Mouse (Mus musculus) MEL (cell line): ENCODE data around the gene Ppp2r5e. TPM values are rescaled to one million over a fixed set of nuclear protein-coding genes. Genes with fewer than 3 reads are reported as not detected.

Experiments used
- DNase-seq: peaks from one replicate; pipeline ENCODE4 v3.0.0; 2011; ENCODE audit warnings: low read depth, low spot score
- H3K27ac ChIP-seq: 2 replicates; pipeline ENCODE4 v1.5.1; 2012; ENCODE audit warnings: low read depth, mild to moderate bottlenecking, control low read depth, low read length, moderate library complexity; ENCODE audit not compliant: control insufficient read depth
- H3K27me3 ChIP-seq, 2 experiments: fragments of 150-350 bp in 1 of 2; sonication (generic) in 1 of 2; 2 replicates each; pipeline ENCODE4 v1.6.1; 2012; ENCODE audit warnings: low read length in 2 of 2, mild to moderate bottlenecking in 2 of 2, improper control_type of control experiment in 1 of 2, moderate library complexity in 1 of 2; ENCODE audit not compliant: insufficient read depth in 2 of 2, control insufficient read depth in 1 of 2
- H3K36me3 ChIP-seq, 2 experiments: 2 replicates each; pipeline ENCODE4 v1.6.1; 2012 to 2014; ENCODE audit warnings: low read length in 2 of 2, improper control_type of control experiment in 1 of 2, inconsistent platforms in 1 of 2, mild to moderate bottlenecking in 1 of 2; ENCODE audit not compliant: insufficient read depth in 2 of 2, control insufficient read depth in 1 of 2
- H3K4me1 ChIP-seq, 2 experiments: fragments of 150-350 bp in 1 of 2; sonication (generic) in 1 of 2; 2 replicates each; pipeline ENCODE4 v1.6.1; 2012; ENCODE audit warnings: low read length in 2 of 2, improper control_type of control experiment in 1 of 2, mild to moderate bottlenecking in 1 of 2; ENCODE audit not compliant: insufficient read depth in 2 of 2, control insufficient read depth in 1 of 2
- H3K4me3 ChIP-seq, 2 experiments: fragments of 150-350 bp in 1 of 2; sonication (generic) in 1 of 2; 2 replicates each; pipeline ENCODE4 v1.5.1; 2012; ENCODE audit warnings: low read depth in 2 of 2, low read length in 2 of 2, mild to moderate bottlenecking in 2 of 2, moderate library complexity in 2 of 2, control low read depth in 1 of 2, improper control_type of control experiment in 1 of 2; ENCODE audit not compliant: control insufficient read depth in 1 of 2, insufficient read depth in 1 of 2
- H3K79me2 ChIP-seq: 2 replicates; pipeline ENCODE4 v1.6.1; 2012; ENCODE audit warnings: mild to moderate bottlenecking, low read length, moderate library complexity; ENCODE audit not compliant: control insufficient read depth, poor library complexity, insufficient read depth
- H3K9ac ChIP-seq: 2 replicates; pipeline ENCODE4 v1.6.1; 2012; ENCODE audit warnings: low read depth, mild to moderate bottlenecking, control low read depth, low read length, moderate library complexity; ENCODE audit not compliant: control insufficient read depth, poor library complexity, severe bottlenecking
- H3K9me3 ChIP-seq: fragments of 150-350 bp; sonication (generic); replicated peaks from 2 replicates; pipeline ENCODE4 v1.6.1; 2012; ENCODE audit warnings: mild to moderate bottlenecking, low read length, improper control_type of control experiment, moderate library complexity; ENCODE audit not compliant: insufficient read depth
- BHLHE40 ChIP-seq: IDR thresholded peaks from 2 replicates; pipeline ENCODE4 v1.6.1; 2012; ENCODE audit warnings: low read depth, mild to moderate bottlenecking, inconsistent platforms, low read length, improper control_type of control experiment, borderline replicate concordance
- CHD2 ChIP-seq: IDR thresholded peaks from 2 replicates; pipeline ENCODE4 v1.6.1; 2011; ENCODE audit warnings: low read length, improper control_type of control experiment
- CTCF ChIP-seq, 3 experiments: IDR thresholded peaks in 2 of 3; conservative IDR thresholded peaks in 1 of 3; 2 replicates each; pipeline ENCODE4 v1.5.1; 2011 to 2012; ENCODE audit warnings: low read length in 3 of 3, low read depth in 2 of 3, mild to moderate bottlenecking in 2 of 3, improper control_type of control experiment in 1 of 3, inconsistent platforms in 1 of 3, mixed read lengths in 1 of 3, moderate library complexity in 1 of 3; ENCODE audit not compliant: control insufficient read depth in 1 of 3, insufficient read depth in 1 of 3, poor library complexity in 1 of 3, severe bottlenecking in 1 of 3
- E2F4 ChIP-seq: IDR thresholded peaks from 2 replicates; pipeline ENCODE4 v1.6.1; 2011; ENCODE audit warnings: low read depth, low read length, improper control_type of control experiment, borderline replicate concordance
- EP300 ChIP-seq, 2 experiments: IDR thresholded peaks; 2 replicates each; pipeline ENCODE4 v1.6.1; 2011; ENCODE audit warnings: improper control_type of control experiment in 2 of 2, low read length in 2 of 2, low read depth in 1 of 2, mild to moderate bottlenecking in 1 of 2
- ETS1 ChIP-seq: IDR thresholded peaks from 2 replicates; pipeline ENCODE4 v1.6.1; 2012; ENCODE audit warnings: low read depth, mild to moderate bottlenecking, inconsistent platforms, low read length, improper control_type of control experiment, moderate library complexity
- KAT2A ChIP-seq: conservative IDR thresholded peaks from 2 replicates; pipeline ENCODE4 v1.6.1; 2012; ENCODE audit warnings: low read depth, low read length, improper control_type of control experiment, inconsistent platforms
- MAFK ChIP-seq: IDR thresholded peaks from 2 replicates; pipeline ENCODE4 v1.6.1; 2011; ENCODE audit warnings: low read depth, mild to moderate bottlenecking, low read length, improper control_type of control experiment, borderline replicate concordance
- MAX ChIP-seq: IDR thresholded peaks from 2 replicates; pipeline ENCODE4 v1.6.1; 2011; ENCODE audit warnings: low read length, improper control_type of control experiment
- MXI1 ChIP-seq: IDR thresholded peaks from 2 replicates; pipeline ENCODE4 v1.6.1; 2011; ENCODE audit warnings: mild to moderate bottlenecking, low read depth, low read length, improper control_type of control experiment
- MYB ChIP-seq: IDR thresholded peaks from 2 replicates; pipeline ENCODE4 v1.6.1; 2011; ENCODE audit warnings: mild to moderate bottlenecking, low read depth, low read length, improper control_type of control experiment
- POLR2A ChIP-seq, 2 experiments: IDR thresholded peaks; 2 replicates each; pipeline ENCODE4 v1.6.1; 2011 to 2012; ENCODE audit warnings: low read length in 2 of 2, mild to moderate bottlenecking in 2 of 2, control low read depth in 1 of 2, improper control_type of control experiment in 1 of 2, low read depth in 1 of 2, moderate library complexity in 1 of 2; ENCODE audit not compliant: control insufficient read depth in 1 of 2, insufficient read depth in 1 of 2, poor library complexity in 1 of 2
- RCOR1 ChIP-seq: IDR thresholded peaks from 2 replicates; pipeline ENCODE4 v1.6.1; 2012; ENCODE audit warnings: low read depth, mild to moderate bottlenecking, inconsistent platforms, low read length, improper control_type of control experiment
- TAL1 ChIP-seq: IDR thresholded peaks from 2 replicates; pipeline ENCODE4 v1.6.1; 2012; ENCODE audit warnings: mild to moderate bottlenecking, inconsistent platforms, low read length, moderate library complexity, mixed read lengths
- TBP ChIP-seq: IDR thresholded peaks from 2 replicates; pipeline ENCODE4 v1.8.0; 2011; ENCODE audit warnings: low read depth, low read length, improper control_type of control experiment
- UBTF ChIP-seq: IDR thresholded peaks from 2 replicates; pipeline ENCODE4 v1.6.1; 2012; ENCODE audit warnings: low read depth, mild to moderate bottlenecking, inconsistent platforms, low read length, improper control_type of control experiment, moderate library complexity, borderline replicate concordance; ENCODE audit not compliant: insufficient read depth
- ZKSCAN1 ChIP-seq: IDR thresholded peaks from 2 replicates; pipeline ENCODE4 v1.6.1; 2012; ENCODE audit warnings: low read depth, mild to moderate bottlenecking, inconsistent platforms, low read length, improper control_type of control experiment, moderate library complexity
- ZNF384 ChIP-seq: IDR thresholded peaks from 2 replicates; pipeline ENCODE4 v1.6.1; 2012; ENCODE audit warnings: low read depth, mild to moderate bottlenecking, inconsistent platforms, low read length, improper control_type of control experiment
- polyA plus RNA-seq, 2 experiments: library from polyadenylated mRNA; stranded (reverse) in 1 of 2; unstranded in 1 of 2; fragments of >175 nt in 1 of 2; fragments of >200 nt in 1 of 2; gene quantifications; 2 replicates each; pipeline versions ENCODE4 v1.2.1 to v1.2.4; 2012; ENCODE audit warnings: low replicate concordance in 2 of 2, low read depth in 1 of 2; ENCODE audit not compliant: insufficient read length in 2 of 2, insufficient read depth in 1 of 2, missing spikeins in 1 of 2
- total RNA-seq: library from RNA; depleted of rRNA; stranded (reverse); fragments of 300-350 nt; gene quantifications from 2 replicates; pipeline ENCODE4 v1.2.3, GENCODE M21; 2012

The Ppp2r5e gene
- total and polyA plus RNA-seq, 3 experiments: 9.0 to 200 (median 21.3) TPM

DNA sequence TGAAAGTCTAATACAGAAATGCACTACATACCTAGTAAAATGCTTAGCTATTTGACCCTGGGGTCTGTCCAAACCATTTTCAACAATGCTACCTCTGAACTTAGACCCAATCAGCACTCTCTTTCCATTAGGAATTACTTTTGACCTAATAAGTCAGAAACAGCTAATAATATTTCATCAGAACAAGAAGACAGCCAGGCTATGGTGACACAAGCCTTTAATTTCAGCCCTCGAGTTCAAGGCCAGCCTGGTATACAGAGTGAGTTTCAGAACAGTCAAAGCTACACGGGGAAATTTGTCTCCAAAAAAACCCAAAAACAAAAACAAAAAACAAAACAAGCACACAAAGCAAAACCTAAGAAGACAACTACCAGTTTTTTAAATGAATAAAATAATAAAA lies 73.1 kb downstream of the Ppp2r5e start:
- TF ChIP-seq CTCF (IDR thresholded peaks at IDR 0.05 in 2 of 3, conservative IDR thresholded peaks at IDR 0.05 in 1 of 3; ENCODE audit: control insufficient read depth in 1 of 3, insufficient read depth in 1 of 3, low read depth in 2 of 3, low read length in 3 of 3, poor library complexity in 1 of 3, severe bottlenecking in 1 of 3) (no peak), ETS1 (no peak), TBP (no peak), UBTF (no peak), BHLHE40 (no peak)
- H3K27ac ChIP-seq: no peak overlapping the region
- no peak for DNase-seq
- H3K79me2 ChIP-seq: peaks cover 19% of the 10 kb centered on the region
- H3K27me3 ChIP-seq: no peaks in the 10 kb centered on the region
- H3K4me1 ChIP-seq: peaks cover 22 to 38% of the 10 kb centered on the region in 2 experiments
- no peaks in the 10 kb centered on the region for H3K9me3 ChIP-seq
- H3K4me3 ChIP-seq: no peak overlapping the region
- peaks cover 0 to 35% of the 10 kb centered on the region in 2 experiments; a peak in 2 of 4 replicates for H3K36me3 ChIP-seq
- no peak overlapping the region for H3K9ac ChIP-seq

DNA sequence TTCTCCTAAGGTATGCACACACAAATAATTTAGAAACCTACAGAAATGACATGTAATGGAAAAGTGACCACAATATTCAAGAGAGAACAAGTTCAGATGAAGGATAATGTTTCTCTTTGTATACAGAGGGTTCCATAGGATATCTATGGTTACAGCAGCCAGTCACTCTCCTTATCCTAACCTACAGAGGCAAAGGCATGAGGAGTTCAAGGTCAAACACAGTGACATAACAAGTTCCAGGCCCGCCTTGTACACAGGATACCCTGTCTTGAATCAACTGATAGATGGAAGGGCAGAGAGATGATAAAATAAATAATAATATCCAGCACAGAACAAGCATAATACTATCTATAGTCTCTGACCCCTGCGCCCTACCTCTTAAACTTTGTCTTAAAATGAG lies 73.7 kb downstream of the Ppp2r5e start:
- TF ChIP-seq RCOR1 (no peak), TAL1 (peak; percentile 26; the same call in 1 of the 2 replicates)
- Histone ChIP-seq H3K9me3 (no peaks in the 10 kb centered on the region), H3K79me2 (peaks cover 21% of the 10 kb centered on the region), H3K27me3 (no peaks in the 10 kb centered on the region), H3K27ac (no peak overlapping the region), H3K4me1 (peaks cover 22 to 39% of the 10 kb centered on the region in 2 experiments), H3K36me3 (peaks cover 0 to 36% of the 10 kb centered on the region in 2 experiments; a peak in 2 of 4 replicates), H3K4me3 (no peak overlapping the region), H3K9ac (no peak overlapping the region)
- DNase-seq: no peak

- H3K4me1 ChIP-seq: peaks cover 22 to 37% of the 10 kb centered on the region in 2 experiments
- no peak overlapping the region for H3K4me3 ChIP-seq
- no peaks in the 10 kb centered on the region for H3K9me3 ChIP-seq
- H3K9ac ChIP-seq: no peak overlapping the region
- DNase-seq: no peak
- no peaks in the 10 kb centered on the region for H3K27me3 ChIP-seq
- TF ChIP-seq MYB: no peak
- no peak for TF ChIP-seq E2F4
- no peak for TF ChIP-seq MAX
- no peak for TF ChIP-seq MAFK
- TF ChIP-seq CHD2: no peak
- TF ChIP-seq KAT2A: no peak
- no peak for TF ChIP-seq MXI1
- no peak for TF ChIP-seq BHLHE40
- no peak for TF ChIP-seq POLR2A (IDR thresholded peaks at IDR 0.05; ENCODE audit: control insufficient read depth in 1 of 2, insufficient read depth in 1 of 2, low read depth in 1 of 2, low read length in 2 of 2, poor library complexity in 1 of 2)
- TF ChIP-seq ZNF384: peak; percentile 15; the same call in 1 of the 2 replicates
- TF ChIP-seq EP300 (IDR thresholded peaks at IDR 0.05; ENCODE audit: low read depth in 1 of 2, low read length in 2 of 2): peak in 1 of 2 experiments; percentile 13; a peak in 1 of 4 replicates
- no peak for TF ChIP-seq ZKSCAN1
- H3K27ac ChIP-seq: no peak overlapping the region
- peaks cover 1 to 37% of the 10 kb centered on the region in 2 experiments; a peak in 3 of 4 replicates for H3K36me3 ChIP-seq
- H3K79me2 ChIP-seq: peaks cover 22% of the 10 kb centered on the region
Measured at GRCm38 (mm10) chr12:75520395-75520794, 75.7 kb downstream of the Ppp2r5e start.
